ENCODE assay signal across 29 mouse cellular contexts in genomic region chr15:98402356-98402755, GRCm38 (mm10). TPM values are rescaled to one million over a fixed set of nuclear protein-coding genes. Genes with fewer than 3 reads are reported as not detected.
DNase-seq lines count a peak whose midpoint lies in the region; ATAC-seq lines count a peak whose summit lies in the region.
"Had no signal": no experiment of that assay in that cellular context is flagged by ENCODE, and none has a peak within 500 bp of the region (broad histone marks: within the 10 kb centered on the region; RNA-seq: fewer than 3 reads in every experiment).

No protein-coding gene starts in this region.

- no peaks in the 10 kb centered on the region for H3K4me1 ChIP-seq in heart, embryonic 10.5 days
- H3K4me1 ChIP-seq in neural tube, embryonic 15.5 days: no peaks in the 10 kb centered on the region
- H3K4me1 ChIP-seq in limb, embryonic 10.5 days: no peaks in the 10 kb centered on the region
- H3K4me1 ChIP-seq: embryonic facial prominence, embryonic 13.5 days; embryonic facial prominence, embryonic 15.5 days; forebrain, embryonic 10.5 days; forebrain, embryonic 12.5 days had no signal

- DNase-seq in heart, embryonic 10.5 days (ENCODE audit: low spot score): peak; percentile 64
- no peak for DNase-seq in heart, adult 9 months (ENCODE audit: low spot score in 2 of 2)
- DNase-seq in neural tube, embryonic 10.5 days (ENCODE audit: extremely low spot score, low spot score): peak; percentile 11
- peak; percentile 20 for DNase-seq in limb, embryonic 10.5 days (ENCODE audit: low spot score)
- DNase-seq in left cerebral cortex, adult 8-10 months (ENCODE audit: low spot score in 2 of 2): no peak
- DNase-seq: adrenal gland, adult 2 months; adrenal gland, postnatal 10 days; adrenal gland, postnatal 25 days; cerebellum, adult 11 months; cerebellum, adult 18-20 months; cerebellum, adult 8-10 months; cerebellum, adult 9-11 months; cerebellum, postnatal 14 days; cerebellum, postnatal 36 days; embryo, embryonic 11 days had no signal

- H3K9ac ChIP-seq in neural tube, embryonic 15.5 days (replicated peaks): no peak overlapping the region
- H3K9ac ChIP-seq: embryonic facial prominence, embryonic 13.5 days; embryonic facial prominence, embryonic 15.5 days; forebrain, embryonic 12.5 days had no signal

- no peak for ATAC-seq in neural tube, embryonic 15.5 days (ENCODE audit: low FRiP score)
- ATAC-seq: forebrain, embryonic 14.5 days had no signal

- no peaks in the 10 kb centered on the region for H3K36me3 ChIP-seq in heart, embryonic 10.5 days
- H3K36me3 ChIP-seq in neural tube, embryonic 15.5 days: no peaks in the 10 kb centered on the region
- no peaks in the 10 kb centered on the region for H3K36me3 ChIP-seq in limb, embryonic 10.5 days
- H3K36me3 ChIP-seq: embryonic facial prominence, embryonic 13.5 days; embryonic facial prominence, embryonic 15.5 days; forebrain, embryonic 10.5 days; forebrain, embryonic 12.5 days had no signal

- H3K4me3 ChIP-seq in heart, embryonic 10.5 days: no peak overlapping the region
- no peak overlapping the region for H3K4me3 ChIP-seq in neural tube, embryonic 15.5 days (replicated peaks)
- H3K4me3 ChIP-seq in limb, embryonic 10.5 days: no peak overlapping the region
- H3K4me3 ChIP-seq: embryonic facial prominence, embryonic 13.5 days; embryonic facial prominence, embryonic 15.5 days; erythroblast, embryonic 14.5 days; forebrain, embryonic 10.5 days; forebrain, embryonic 12.5 days had no signal

- no peak overlapping the region for H3K4me2 ChIP-seq in neural tube, embryonic 15.5 days
- H3K4me2 ChIP-seq: embryonic facial prominence, embryonic 13.5 days; embryonic facial prominence, embryonic 15.5 days; forebrain, embryonic 12.5 days had no signal

- H3K27me3 ChIP-seq in heart, embryonic 10.5 days (ENCODE audit: insufficient read depth, poor library complexity, severe bottlenecking): no peaks in the 10 kb centered on the region
- H3K27me3 ChIP-seq in neural tube, embryonic 15.5 days (replicated peaks): no peaks in the 10 kb centered on the region
- H3K27me3 ChIP-seq in limb, embryonic 10.5 days (ENCODE audit: low read depth, poor library complexity, severe bottlenecking): no peaks in the 10 kb centered on the region
- H3K27me3 ChIP-seq: embryonic facial prominence, embryonic 13.5 days; embryonic facial prominence, embryonic 15.5 days; forebrain, embryonic 12.5 days had no signal

- 86% methylated on average over 10 of the region's 10 CpGs for WGBS in heart, embryonic 10.5 days
- 92% methylated on average over 10 of the region's 10 CpGs for whole genome bisulfite sequencing in neural tube, embryonic 15.5 days
- 86% methylated on average over 10 of the region's 10 CpGs for WGBS in limb, embryonic 10.5 days

- no peaks in the 10 kb centered on the region for H3K9me3 ChIP-seq in heart, embryonic 10.5 days
- H3K9me3 ChIP-seq in neural tube, embryonic 15.5 days (replicated peaks): no peaks in the 10 kb centered on the region
- no peaks in the 10 kb centered on the region for H3K9me3 ChIP-seq in limb, embryonic 10.5 days (replicated peaks)
- H3K9me3 ChIP-seq: embryonic facial prominence, embryonic 13.5 days; embryonic facial prominence, embryonic 15.5 days; forebrain, embryonic 10.5 days; forebrain, embryonic 12.5 days had no signal

- no peak overlapping the region for H3K27ac ChIP-seq in heart, embryonic 10.5 days
- H3K27ac ChIP-seq in neural tube, embryonic 15.5 days (replicated peaks): no peak overlapping the region
- no peak overlapping the region for H3K27ac ChIP-seq in limb, embryonic 10.5 days
- H3K27ac ChIP-seq: embryonic facial prominence, embryonic 13.5 days; embryonic facial prominence, embryonic 15.5 days; forebrain, embryonic 10.5 days; forebrain, embryonic 12.5 days had no signal

RNA-seq across cellular contexts. Expression of gene Olfr283, which starts 21.6 kb away (rescaled TPM):
- polyA plus RNA-seq in heart, embryonic 10.5 days (2016; fragmentation: Nextera tagmentation; extraction: Ambion mirVana): not detected in 2 replicates
- not detected in 2 replicates for polyA plus RNA-seq in neural tube, embryonic 15.5 days (2015; fragmentation: Nextera tagmentation; extraction: Ambion mirVana)
- not detected in 2 replicates for polyA plus RNA-seq in limb, embryonic 10.5 days (2016; fragmentation: Nextera tagmentation; extraction: Ambion mirVana)
- not detected for total RNA-seq in left cerebral cortex, adult 8-10 months (2022)
- total RNA-seq: adrenal gland, adult 2 months; adrenal gland, postnatal 10 days; adrenal gland, postnatal 25 days; adrenal gland, postnatal 4 days; common myeloid progenitor, adult 5-6 weeks; ES-E14 had no signal
- polyA plus RNA-seq: adrenal gland, adult 2 months; brain, embryonic 14.5 days; C2C12; embryonic facial prominence, embryonic 11.5 days; embryonic facial prominence, embryonic 13.5 days; erythroblast, embryonic 14.5 days; forebrain, embryonic 10.5 days; forebrain, embryonic 14.5 days had no signal

RNA-seq across cellular contexts. Expression of gene Olfr282, which starts 28.7 kb away (rescaled TPM):
- not detected in 2 replicates for polyA plus RNA-seq in heart, embryonic 10.5 days (2016; fragmentation: Nextera tagmentation; extraction: Ambion mirVana)
- polyA plus RNA-seq in neural tube, embryonic 15.5 days (2015; fragmentation: Nextera tagmentation; extraction: Ambion mirVana): not detected in 2 replicates
- polyA plus RNA-seq in limb, embryonic 10.5 days (2016; fragmentation: Nextera tagmentation; extraction: Ambion mirVana): not detected in 2 replicates
- not detected for total RNA-seq in left cerebral cortex, adult 8-10 months (2022)
- total RNA-seq: adrenal gland, adult 2 months; adrenal gland, postnatal 10 days; adrenal gland, postnatal 25 days; adrenal gland, postnatal 4 days; common myeloid progenitor, adult 5-6 weeks; ES-E14; MEL had no signal
- polyA plus RNA-seq: adrenal gland, adult 2 months; brain, embryonic 14.5 days; C2C12; embryonic facial prominence, embryonic 11.5 days; embryonic facial prominence, embryonic 13.5 days; erythroblast, embryonic 14.5 days; forebrain, embryonic 10.5 days; forebrain, embryonic 12.5 days; forebrain, embryonic 14.5 days had no signal

RNA-seq across cellular contexts. Expression of gene Olfr281, which starts 50.0 kb away (rescaled TPM):
- not detected in 2 replicates for polyA plus RNA-seq in heart, embryonic 10.5 days (2016; fragmentation: Nextera tagmentation; extraction: Ambion mirVana)
- not detected in 2 replicates for polyA plus RNA-seq in neural tube, embryonic 15.5 days (2015; fragmentation: Nextera tagmentation; extraction: Ambion mirVana)
- polyA plus RNA-seq in limb, embryonic 10.5 days (2016; fragmentation: Nextera tagmentation; extraction: Ambion mirVana): not detected in 2 replicates
- total RNA-seq in left cerebral cortex, adult 8-10 months (2022): not detected
- total RNA-seq: adrenal gland, adult 2 months; adrenal gland, postnatal 10 days; adrenal gland, postnatal 25 days; adrenal gland, postnatal 4 days; common myeloid progenitor, adult 5-6 weeks; ES-E14 had no signal
- polyA plus RNA-seq: adrenal gland, adult 2 months; brain, embryonic 14.5 days; C2C12; embryonic facial prominence, embryonic 11.5 days; embryonic facial prominence, embryonic 13.5 days; embryonic facial prominence, embryonic 15.5 days; forebrain, embryonic 10.5 days; forebrain, embryonic 14.5 days had no signal

Comparison
In these comparisons a context has a peak if more than half of its experiments do, and no peak if none do; other contexts are left out.
1. DNase-seq: peak in heart, embryonic 10.5 days (single experiment), neural tube, embryonic 10.5 days (single experiment) and limb, embryonic 10.5 days (single experiment); none in heart, adult 9 months (0 of 2) and left cerebral cortex, adult 8-10 months (0 of 2).